Mouse (Mus musculus): ENCODE measurements around the gene Aplp1.
"Not testable (repeated sequence)": the region's sequence is repeated elsewhere in the genome, so short reads cannot be mapped to it uniquely, and the experiment has no call there.

GRCm38 (mm10) chr7:30476136-30476535, 30.8 kb upstream of the Aplp1 start:
- not testable (repeated sequence) for TF ChIP-seq POLR2A (IDR thresholded peaks at IDR 0.05; ENCODE audit: control insufficient read depth, extremely low read depth, insufficient read depth, low read length, poor library complexity); CTCF (IDR thresholded peaks at IDR 0.05; ENCODE audit: borderline replicate concordance, control insufficient read depth, extremely low read depth, insufficient read depth, low read length, poor library complexity)
